8 mouse cellular contexts compared by ENCODE assay signal in genomic region chr11:79584191-79584590, GRCm38 (mm10). TPM values are rescaled to one million over a fixed set of nuclear protein-coding genes. Genes with fewer than 3 reads are reported as not detected.
DNase-seq lines count a peak whose midpoint lies in the region; ATAC-seq and TF ChIP-seq lines count a peak whose summit lies in the region.

No protein-coding gene starts in this region.

- peak; percentile 79 for TF ChIP-seq CTCF in bone marrow, adult 2 months (IDR thresholded peaks at IDR 0.05; ENCODE audit: control insufficient read depth, insufficient read depth, low read length)

- peak; percentile 74 for DNase-seq in intestine, embryonic 14.5 days (ENCODE audit: low spot score)
- peak; percentile 85 for DNase-seq in embryonic facial prominence, embryonic 11.5 days (ENCODE audit: low spot score)
- peak; percentile 76 for DNase-seq in hindbrain, embryonic 10.5 days (ENCODE audit: low spot score)
- DNase-seq in layer of hippocampus, adult 9-10 months (ENCODE audit: low spot score): peak; percentile 55
- DNase-seq in right cerebral cortex, postnatal 14 days: peak; percentile 64

- no peak overlapping the region for H3K27ac ChIP-seq in intestine, embryonic 14.5 days (ENCODE audit: low read depth)
- H3K27ac ChIP-seq in intestine, embryonic 16.5 days (ENCODE audit: low read length): no peak overlapping the region
- H3K27ac ChIP-seq in bone marrow, adult 2 months (ENCODE audit: control insufficient read depth, insufficient read depth, low read depth, low read length, poor library complexity): no peak overlapping the region
- H3K27ac ChIP-seq in embryonic facial prominence, embryonic 11.5 days (replicated peaks; ENCODE audit: low read depth, low read length): no peak overlapping the region
- peak overlapping the region; percentile 64; the same call in 1 of the 2 replicates for H3K27ac ChIP-seq in hindbrain, embryonic 10.5 days

- peak; percentile 39; the same call in 1 of the 2 replicates for ATAC-seq in intestine, embryonic 14.5 days (replicated peaks; ENCODE audit: low FRiP score, low TSS enrichment, low read depth)
- ATAC-seq in intestine, embryonic 16.5 days: no peak
- peak; percentile 84 for ATAC-seq in embryonic facial prominence, embryonic 11.5 days (replicated peaks; ENCODE audit: insufficient number of reproducible peaks, low FRiP score, low TSS enrichment, low read depth)
- ATAC-seq in megakaryocyte, adult 5-6 weeks (ENCODE audit: poor library complexity, severe bottlenecking): peak; percentile 89

- WGBS in intestine, embryonic 14.5 days: 10% methylated on average over 5 of the region's 5 CpGs
- WGBS in intestine, embryonic 16.5 days: 9% methylated on average over 5 of the region's 5 CpGs
- 4% methylated on average over 5 of the region's 5 CpGs for WGBS in bone marrow, adult 2 months
- 7% methylated on average over 5 of the region's 5 CpGs for WGBS in embryonic facial prominence, embryonic 11.5 days
- WGBS in hindbrain, embryonic 10.5 days: 10% methylated on average over 5 of the region's 5 CpGs

- H3K4me3 ChIP-seq in intestine, embryonic 14.5 days (ENCODE audit: low read depth, low read length): no peak overlapping the region
- H3K4me3 ChIP-seq in intestine, embryonic 16.5 days (ENCODE audit: low read length): no peak overlapping the region
- no peak overlapping the region for H3K4me3 ChIP-seq in bone marrow, adult 2 months (replicated peaks; ENCODE audit: control insufficient read depth, low read depth, low read length)
- no peak overlapping the region for H3K4me3 ChIP-seq in embryonic facial prominence, embryonic 11.5 days (ENCODE audit: low read depth, low read length)
- H3K4me3 ChIP-seq in hindbrain, embryonic 10.5 days: no peak overlapping the region

- H3K9ac ChIP-seq in intestine, embryonic 14.5 days (ENCODE audit: low read length): no peak overlapping the region
- H3K9ac ChIP-seq in intestine, embryonic 16.5 days (ENCODE audit: low read depth, low read length): no peak overlapping the region
- H3K9ac ChIP-seq in embryonic facial prominence, embryonic 11.5 days (replicated peaks; ENCODE audit: low read length): no peak overlapping the region

- H3K9me3 ChIP-seq in intestine, embryonic 14.5 days (ENCODE audit: control insufficient read depth, low read length): no peaks in the 10 kb centered on the region
- H3K9me3 ChIP-seq in intestine, embryonic 16.5 days (ENCODE audit: control insufficient read depth, low read length): no peaks in the 10 kb centered on the region
- no peaks in the 10 kb centered on the region for H3K9me3 ChIP-seq in embryonic facial prominence, embryonic 11.5 days (replicated peaks; ENCODE audit: control insufficient read depth, low read length)
- H3K9me3 ChIP-seq in hindbrain, embryonic 10.5 days: no peaks in the 10 kb centered on the region

- H3K4me1 ChIP-seq in intestine, embryonic 14.5 days (replicated peaks; ENCODE audit: control insufficient read depth, insufficient read depth, low read length): no peaks in the 10 kb centered on the region
- H3K4me1 ChIP-seq in intestine, embryonic 16.5 days (ENCODE audit: control insufficient read depth, insufficient read depth, low read length): no peaks in the 10 kb centered on the region
- H3K4me1 ChIP-seq in bone marrow, adult 2 months (ENCODE audit: control insufficient read depth, insufficient read depth, low read length): no peaks in the 10 kb centered on the region; the same call in 1 of the 2 replicates
- no peaks in the 10 kb centered on the region for H3K4me1 ChIP-seq in embryonic facial prominence, embryonic 11.5 days (ENCODE audit: control insufficient read depth, insufficient read depth, low read length)
- peaks cover 2% of the 10 kb centered on the region; the same call in 1 of the 2 replicates for H3K4me1 ChIP-seq in hindbrain, embryonic 10.5 days (replicated peaks)

- peaks cover 9% of the 10 kb centered on the region; the same call in 1 of the 2 replicates for H3K36me3 ChIP-seq in intestine, embryonic 14.5 days (ENCODE audit: control insufficient read depth, insufficient read depth, low read length)
- H3K36me3 ChIP-seq in intestine, embryonic 16.5 days (ENCODE audit: control insufficient read depth, insufficient read depth, low read length): no peaks in the 10 kb centered on the region
- H3K36me3 ChIP-seq in embryonic facial prominence, embryonic 11.5 days (replicated peaks; ENCODE audit: control insufficient read depth, insufficient read depth, low read depth, low read length): no peaks in the 10 kb centered on the region
- H3K36me3 ChIP-seq in hindbrain, embryonic 10.5 days: peaks cover 10% of the 10 kb centered on the region

- peaks cover 8% of the 10 kb centered on the region for H3K27me3 ChIP-seq in intestine, embryonic 14.5 days (replicated peaks; ENCODE audit: control insufficient read depth, insufficient read depth, low read length)
- H3K27me3 ChIP-seq in intestine, embryonic 16.5 days (replicated peaks; ENCODE audit: control insufficient read depth, insufficient read depth, low read length): peaks cover 8% of the 10 kb centered on the region; the same call in 1 of the 2 replicates
- no peaks in the 10 kb centered on the region for H3K27me3 ChIP-seq in embryonic facial prominence, embryonic 11.5 days (ENCODE audit: control insufficient read depth, insufficient read depth, low read length)
- H3K27me3 ChIP-seq in hindbrain, embryonic 10.5 days (ENCODE audit: insufficient read depth, poor library complexity, severe bottlenecking): peaks cover 7% of the 10 kb centered on the region

- H3K4me2 ChIP-seq in intestine, embryonic 14.5 days (ENCODE audit: low read length): no peak overlapping the region
- H3K4me2 ChIP-seq in intestine, embryonic 16.5 days (ENCODE audit: low read depth, low read length): no peak overlapping the region
- H3K4me2 ChIP-seq in embryonic facial prominence, embryonic 11.5 days (ENCODE audit: low read depth, low read length): no peak overlapping the region

- TF ChIP-seq POLR2A in bone marrow, adult 2 months (IDR thresholded peaks at IDR 0.05; ENCODE audit: borderline replicate concordance, control insufficient read depth, low read depth, low read length): no peak

RNA-seq across cellular contexts. Expression of gene Rab11fip4, which starts 6.8 kb away (rescaled TPM):
- 1.5 TPM in 2 replicates for polyA plus RNA-seq in intestine, embryonic 14.5 days (2014; fragmentation: Nextera tagmentation; extraction: Ambion mirVana)
- 1.3 and 2.0 TPM in 2 replicates for polyA plus RNA-seq in intestine, embryonic 16.5 days (2015; fragmentation: Nextera tagmentation; extraction: Ambion mirVana)
- polyA plus RNA-seq in bone marrow, adult 2 months (2011; ENCODE audit: insufficient read depth, insufficient read length, low replicate concordance, missing spikeins): 1.3 and 4.7 TPM in 2 replicates
- polyA plus RNA-seq in embryonic facial prominence, embryonic 11.5 days (2014; fragmentation: Nextera tagmentation; extraction: Ambion mirVana): 9.2 and 9.8 TPM in 2 replicates
- polyA plus RNA-seq in hindbrain, embryonic 10.5 days (2016; fragmentation: Nextera tagmentation; extraction: Ambion mirVana): 15.0 and 15.6 TPM in 2 replicates
- total RNA-seq in megakaryocyte, adult 5-6 weeks (2015): 3.7 and 4.9 TPM in 2 replicates
- total RNA-seq in megakaryocyte, adult 5-6 weeks (2017): 13.3 and 17.8 TPM in 2 replicates

RNA-seq across cellular contexts. Expression of gene Evi2a, which starts 53.8 kb away (rescaled TPM):
- 3.1 and 3.9 TPM in 2 replicates for polyA plus RNA-seq in intestine, embryonic 14.5 days (2014; fragmentation: Nextera tagmentation; extraction: Ambion mirVana)
- polyA plus RNA-seq in intestine, embryonic 16.5 days (2015; fragmentation: Nextera tagmentation; extraction: Ambion mirVana): 2.9 and 3.4 TPM in 2 replicates
- polyA plus RNA-seq in bone marrow, adult 2 months (2011; ENCODE audit: insufficient read depth, insufficient read length, low replicate concordance, missing spikeins): 5.4 and 13.1 TPM in 2 replicates
- polyA plus RNA-seq in embryonic facial prominence, embryonic 11.5 days (2014; fragmentation: Nextera tagmentation; extraction: Ambion mirVana): 1.9 and 2.3 TPM in 2 replicates
- 2.4 and 3.1 TPM in 2 replicates for polyA plus RNA-seq in hindbrain, embryonic 10.5 days (2016; fragmentation: Nextera tagmentation; extraction: Ambion mirVana)
- 248 and 296 TPM in 2 replicates for total RNA-seq in megakaryocyte, adult 5-6 weeks (2015)
- total RNA-seq in megakaryocyte, adult 5-6 weeks (2017): 242 and 257 TPM in 2 replicates

RNA-seq across cellular contexts. Expression of gene Evi2, which starts 53.8 kb away (rescaled TPM):
- polyA plus RNA-seq in intestine, embryonic 14.5 days (2014; fragmentation: Nextera tagmentation; extraction: Ambion mirVana): 1.2 and 1.5 TPM in 2 replicates
- polyA plus RNA-seq in intestine, embryonic 16.5 days (2015; fragmentation: Nextera tagmentation; extraction: Ambion mirVana): 0.50 TPM in 2 replicates
- polyA plus RNA-seq in bone marrow, adult 2 months (2011; ENCODE audit: insufficient read depth, insufficient read length, low replicate concordance, missing spikeins): 3.6 and 12.0 TPM in 2 replicates
- 0.38 and 0.88 TPM in 2 replicates for polyA plus RNA-seq in embryonic facial prominence, embryonic 11.5 days (2014; fragmentation: Nextera tagmentation; extraction: Ambion mirVana)
- polyA plus RNA-seq in hindbrain, embryonic 10.5 days (2016; fragmentation: Nextera tagmentation; extraction: Ambion mirVana): 0.95 and 1.1 TPM in 2 replicates
- total RNA-seq in megakaryocyte, adult 5-6 weeks (2015): 115 and 116 TPM in 2 replicates
- total RNA-seq in megakaryocyte, adult 5-6 weeks (2017): 21.3 and 21.8 TPM in 2 replicates
